26 mouse cellular contexts compared by ENCODE assay signal in genomic region chr10:87008215-87008499, GRCm38 (mm10). TPM values are rescaled to one million over a fixed set of nuclear protein-coding genes. Genes with fewer than 3 reads are reported as not detected.
"Had no signal": no experiment of that assay in that cellular context is flagged by ENCODE, and none has a peak within 500 bp of the region (broad histone marks: within the 10 kb centered on the region; RNA-seq: fewer than 3 reads in every experiment).

No protein-coding gene starts in this region.

- H3K4me2 ChIP-seq: embryonic facial prominence, embryonic 12.5 days; embryonic facial prominence, embryonic 13.5 days; embryonic facial prominence, embryonic 15.5 days; forebrain, embryonic 12.5 days; forebrain, embryonic 13.5 days; forebrain, embryonic 15.5 days had no signal

- H3K27me3 ChIP-seq: embryonic facial prominence, embryonic 12.5 days; embryonic facial prominence, embryonic 13.5 days; embryonic facial prominence, embryonic 15.5 days; forebrain, embryonic 12.5 days; forebrain, embryonic 13.5 days; forebrain, embryonic 15.5 days had no signal

- H3K27ac ChIP-seq: embryonic facial prominence, embryonic 10.5 days; embryonic facial prominence, embryonic 12.5 days; embryonic facial prominence, embryonic 13.5 days; embryonic facial prominence, embryonic 15.5 days; forebrain, embryonic 10.5 days; forebrain, embryonic 12.5 days; forebrain, embryonic 13.5 days; forebrain, embryonic 15.5 days; gastrocnemius, adult 2 months; heart, adult 2 months had no signal

- H3K9me3 ChIP-seq: embryonic facial prominence, embryonic 10.5 days; embryonic facial prominence, embryonic 12.5 days; embryonic facial prominence, embryonic 13.5 days; embryonic facial prominence, embryonic 15.5 days; forebrain, embryonic 10.5 days; forebrain, embryonic 12.5 days; forebrain, embryonic 13.5 days; forebrain, embryonic 15.5 days had no signal

- DNase-seq: cerebellum, adult 8-10 months; embryo, embryonic 11 days; forebrain, postnatal 0 days; gastrocnemius, adult 2 months; gastrocnemius, postnatal 10 days; gastrocnemius, postnatal 14 days; gastrocnemius, postnatal 25 days; gastrocnemius, postnatal 36 days; heart, adult 18-20 months; heart, adult 2 months had no signal

- H3K36me3 ChIP-seq: embryonic facial prominence, embryonic 10.5 days; embryonic facial prominence, embryonic 12.5 days; embryonic facial prominence, embryonic 13.5 days; embryonic facial prominence, embryonic 15.5 days; forebrain, embryonic 10.5 days; forebrain, embryonic 12.5 days; forebrain, embryonic 15.5 days had no signal

- ATAC-seq: forebrain, embryonic 13.5 days; forebrain, embryonic 14.5 days; forebrain, embryonic 15.5 days; forebrain, embryonic 16.5 days; forebrain, postnatal 0 days had no signal

- H3K4me1 ChIP-seq: embryonic facial prominence, embryonic 10.5 days; embryonic facial prominence, embryonic 12.5 days; embryonic facial prominence, embryonic 13.5 days; forebrain, embryonic 10.5 days; forebrain, embryonic 12.5 days; forebrain, embryonic 13.5 days; forebrain, embryonic 15.5 days had no signal

- H3K4me3 ChIP-seq: embryonic facial prominence, embryonic 10.5 days; embryonic facial prominence, embryonic 12.5 days; embryonic facial prominence, embryonic 13.5 days; embryonic facial prominence, embryonic 15.5 days; erythroblast, embryonic 14.5 days; forebrain, embryonic 10.5 days; forebrain, embryonic 12.5 days; forebrain, embryonic 13.5 days; forebrain, embryonic 15.5 days; gastrocnemius, adult 2 months; heart, adult 2 months had no signal

- H3K9ac ChIP-seq: embryonic facial prominence, embryonic 12.5 days; embryonic facial prominence, embryonic 13.5 days; embryonic facial prominence, embryonic 15.5 days; forebrain, embryonic 12.5 days; forebrain, embryonic 13.5 days; forebrain, embryonic 15.5 days; forebrain, postnatal 0 days had no signal

RNA-seq across cellular contexts. Expression of gene Stab2, which starts 0.3 kb away (rescaled TPM):
- total RNA-seq: common myeloid progenitor, adult 5-6 weeks; granulocyte monocyte progenitor cell, adult 5-6 weeks had no signal
- polyA plus RNA-seq: forebrain, embryonic 11.5 days; forebrain, embryonic 12.5 days had no signal

RNA-seq across cellular contexts. Expression of gene 1700113H08Rik, which starts 49.7 kb away (rescaled TPM):
- total RNA-seq: common myeloid progenitor, adult 5-6 weeks; forebrain, postnatal 0 days; gastrocnemius, postnatal 4 days; granulocyte monocyte progenitor cell, adult 5-6 weeks; heart, adult 2 months had no signal
- polyA plus RNA-seq: cortical plate, adult 2 months; embryonic facial prominence, embryonic 10.5 days; embryonic facial prominence, embryonic 12.5 days; embryonic facial prominence, embryonic 13.5 days; embryonic facial prominence, embryonic 15.5 days; erythroblast, embryonic 14.5 days; forebrain, embryonic 10.5 days; forebrain, embryonic 11.5 days; forebrain, embryonic 14.5 days; forebrain, embryonic 16.5 days had no signal
